Mouse (Mus musculus): ENCODE data around the gene Ric8b. TPM values are rescaled to one million over a fixed set of nuclear protein-coding genes. Genes with fewer than 3 reads are reported as not detected.

Gene Ric8b
- total RNA-seq (2021): 10 to 100 TPM; 44.8 to 46.4 TPM
- long read RNA-seq, experiment 1, transcript Ric8b-202 (9 exons, 2,909 nt): minor isoform, 6 of 55 reads
- long read RNA-seq, experiment 1, transcript Ric8b-201 (10 exons, 3,069 nt): major isoform, 7 of 55 reads
- long read RNA-seq, experiment 1, partial matches to known transcripts: 4 of 55 reads
- long read RNA-seq, experiment 1, other reads (novel, unspliced or antisense): 37 of 55 reads
- long read RNA-seq, experiment 2, transcript Ric8b-202 (9 exons, 2,909 nt): major isoform, 5 of 40 reads
- long read RNA-seq, experiment 2, transcript Ric8b-201 (10 exons, 3,069 nt): major isoform, 5 of 40 reads
- long read RNA-seq, experiment 2, partial matches to known transcripts: 5 of 40 reads
- long read RNA-seq, experiment 2, other reads (novel, unspliced or antisense): 25 of 40 reads

- DNase-seq (ENCODE audit: low spot score): peak; percentile 97
Observed at GRCm38 (mm10) chr10:84916810-84917730, at the start of gene Ric8b. Gene Ric8b, plus strand, starts transcription at chr10:84917616.

- DNase-seq (ENCODE audit: low spot score): no peak
Observed at GRCm38 (mm10) chr10:84871285-84871684, 46.1 kb upstream of the Ric8b start.

GRCm38 (mm10) chr10:84871921-84872320 is 45.5 kb upstream of the Ric8b start:
- no peak for DNase-seq (ENCODE audit: low spot score)

GRCm38 (mm10) chr10:84879823-84880571 is 37.4 kb upstream of the Ric8b start:
- DNase-seq (ENCODE audit: low spot score): no peak

GRCm38 (mm10) chr10:84882528-84882927 is 34.9 kb upstream of the Ric8b start:
- DNase-seq (ENCODE audit: low spot score): no peak

- peak; percentile 66 for DNase-seq (ENCODE audit: low spot score)
Observed at GRCm38 (mm10) chr10:84885341-84885884, 32.0 kb upstream of the Ric8b start.

- no peak for DNase-seq (ENCODE audit: low spot score)
Observed at GRCm38 (mm10) chr10:84886221-84886627, 31.2 kb upstream of the Ric8b start.

GRCm38 (mm10) chr10:84886785-84887184 is 30.6 kb upstream of the Ric8b start:
- no peak for DNase-seq (ENCODE audit: low spot score)

- no peak for DNase-seq (ENCODE audit: low spot score)
Observed at GRCm38 (mm10) chr10:84889096-84889846, 28.1 kb upstream of the Ric8b start.

- no peak for DNase-seq (ENCODE audit: low spot score)
Observed at GRCm38 (mm10) chr10:84895810-84896358, 21.5 kb upstream of the Ric8b start.

GRCm38 (mm10) chr10:84896941-84897930 is 20.2 kb upstream of the Ric8b start:
- DNase-seq (ENCODE audit: low spot score): no peak

- no peak for DNase-seq (ENCODE audit: low spot score)
Observed at GRCm38 (mm10) chr10:84898144-84898979, 19.1 kb upstream of the Ric8b start.

GRCm38 (mm10) chr10:84901676-84902075 is 15.7 kb upstream of the Ric8b start:
- DNase-seq (ENCODE audit: low spot score): peak; percentile 42

GRCm38 (mm10) chr10:84902213-84902612 is 15.2 kb upstream of the Ric8b start:
- DNase-seq (ENCODE audit: low spot score): no peak

GRCm38 (mm10) chr10:84903307-84903706 is 14.1 kb upstream of the Ric8b start:
- no peak for DNase-seq (ENCODE audit: low spot score)

GRCm38 (mm10) chr10:84903742-84904141 is 13.7 kb upstream of the Ric8b start:
- no peak for DNase-seq (ENCODE audit: low spot score)

GRCm38 (mm10) chr10:84906895-84907294 is 10.5 kb upstream of the Ric8b start:
- DNase-seq (ENCODE audit: low spot score): no peak

- DNase-seq (ENCODE audit: low spot score): no peak
Observed at GRCm38 (mm10) chr10:84908006-84908405, 9.4 kb upstream of the Ric8b start.

Data from gastrocnemius, adult 18-20 months (tissue).